Mouse (Mus musculus) T-helper 1 cell (primary cell): ENCODE measurements at regions not wholly inside any gene's neighbourhood (a gene's known extent, or its start where the extent isn't known, plus 50 kb on each side); places are given as distances from the start of the nearest gene placed in this dataset.

Source experiments
- in situ Hi-C: fragments of 300-600 bp; cut with MboI, MseI; formaldehyde crosslinking; loops from one replicate; pipeline ENCODE4 v1.15.1; 2025; ENCODE audit warnings: high pct_unique_total_duplicates

DNA sequence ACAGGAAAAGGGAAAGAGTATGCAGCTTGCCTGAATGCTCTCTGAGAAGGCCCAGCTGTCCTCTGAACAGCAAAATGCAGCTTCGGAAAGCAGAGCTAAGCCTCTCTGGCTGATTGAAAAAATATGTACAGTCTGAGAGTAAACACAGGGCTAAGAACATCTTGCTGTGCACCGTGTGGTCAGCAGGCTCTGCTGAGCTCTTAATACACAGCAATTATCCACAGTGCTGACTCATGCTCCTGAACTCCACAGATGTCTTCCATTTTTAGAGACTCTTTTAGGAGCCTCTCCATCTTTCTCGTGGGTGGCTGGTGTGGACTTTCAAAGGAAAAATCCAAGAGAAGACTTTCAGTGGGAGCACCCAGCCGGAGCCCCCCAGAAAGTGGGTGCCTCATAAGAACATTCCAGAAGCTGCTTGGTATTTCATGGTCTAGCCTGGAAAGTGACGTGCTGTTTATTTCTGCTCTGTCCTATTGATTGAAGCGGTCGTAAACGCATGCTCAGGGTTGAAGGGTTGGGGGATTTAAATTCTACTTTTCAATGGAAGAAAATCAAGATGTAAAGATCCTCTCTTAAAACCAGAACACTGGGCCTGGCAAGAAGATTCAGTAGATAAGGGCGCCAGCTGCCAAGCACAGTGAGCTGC lies 209.5 kb downstream of the Mreg start:
- in situ Hi-C loops = no loop called here

GRCm38 (mm10) chr1:72000741-72001140 lies 211.4 kb downstream of the Mreg start:
- in situ Hi-C loops = no loop called here

DNA sequence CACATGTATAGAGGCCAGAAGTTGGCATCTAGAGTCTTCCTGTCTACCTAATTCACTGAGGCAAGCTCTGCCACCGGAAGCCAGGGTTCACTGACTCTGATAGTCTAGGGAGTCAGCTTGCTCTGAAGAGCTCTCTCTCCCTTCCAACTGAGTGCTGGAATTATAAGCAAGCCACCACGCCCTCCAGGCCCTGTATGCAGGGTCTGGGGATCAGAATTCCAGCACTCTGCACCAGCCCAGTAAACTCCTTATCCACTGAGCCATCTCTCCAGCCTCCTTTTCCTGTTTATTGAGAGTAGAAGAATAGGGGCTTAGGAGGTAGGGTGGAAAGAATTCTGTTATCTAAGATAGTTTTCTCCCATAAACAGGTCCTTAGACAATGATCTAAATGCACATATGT lies 215.3 kb downstream of the Mreg start:
- in situ Hi-C loops = no loop called here

GRCm38 (mm10) chr1:71996234-71996619 lies 215.9 kb downstream of the Mreg start:
- in situ Hi-C loops = no loop called here

GRCm38 (mm10) chr1:71995573-71996233 lies 216.4 kb downstream of the Mreg start:
- in situ Hi-C loops = no loop called here

DNA sequence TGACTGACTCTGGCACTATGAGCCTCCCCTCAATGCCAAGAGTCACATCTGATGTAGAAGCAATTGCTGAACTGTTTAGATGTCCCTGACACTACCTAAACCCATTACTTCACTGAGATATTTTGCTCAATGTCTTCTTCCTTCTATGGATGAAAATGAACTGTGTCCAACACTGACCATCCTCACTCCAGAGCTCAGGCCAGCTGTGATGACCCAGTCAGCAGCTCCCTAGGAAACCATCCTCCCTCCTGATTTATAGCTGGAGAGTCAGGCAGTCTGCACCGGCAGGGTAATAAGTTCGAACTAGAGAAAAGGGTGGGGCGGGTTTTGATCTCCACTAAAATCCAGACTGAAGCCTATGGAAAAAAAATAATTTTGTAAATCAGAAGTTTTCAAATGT lies 221.2 kb downstream of the Mreg start:
- in situ Hi-C loops = no loop called here

DNA sequence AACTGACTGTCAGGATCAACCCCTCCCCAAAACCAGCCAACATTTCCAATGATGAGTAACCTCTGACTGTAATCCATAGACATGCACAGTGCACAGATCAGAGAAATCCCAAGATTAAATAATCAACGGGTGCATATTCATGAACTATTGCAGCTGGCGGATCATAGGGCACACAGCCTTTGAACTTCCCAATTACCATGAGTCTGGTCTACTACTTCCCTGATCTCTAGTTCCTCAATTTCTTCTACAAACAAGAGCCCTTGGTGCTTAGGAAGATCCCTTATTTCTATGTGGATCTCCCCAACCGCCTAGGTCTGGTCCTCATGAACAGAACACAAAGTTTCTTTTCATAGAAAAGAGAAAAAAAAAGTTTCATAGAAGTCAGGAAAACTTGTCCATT lies 224.0 kb downstream of the Mreg start:
- in situ Hi-C loops = no loop called here

- in situ Hi-C loops = no loop called here
Measured at GRCm38 (mm10) chr1:71986047-71986446, 226.1 kb downstream of the Mreg start.

- in situ Hi-C loops = no loop called here
Measured at GRCm38 (mm10) chr1:71983786-71984185, 228.3 kb downstream of the Mreg start.

GRCm38 (mm10) chr1:71982423-71983262 lies 229.5 kb downstream of the Mreg start:
- in situ Hi-C loops = no loop called here

DNA sequence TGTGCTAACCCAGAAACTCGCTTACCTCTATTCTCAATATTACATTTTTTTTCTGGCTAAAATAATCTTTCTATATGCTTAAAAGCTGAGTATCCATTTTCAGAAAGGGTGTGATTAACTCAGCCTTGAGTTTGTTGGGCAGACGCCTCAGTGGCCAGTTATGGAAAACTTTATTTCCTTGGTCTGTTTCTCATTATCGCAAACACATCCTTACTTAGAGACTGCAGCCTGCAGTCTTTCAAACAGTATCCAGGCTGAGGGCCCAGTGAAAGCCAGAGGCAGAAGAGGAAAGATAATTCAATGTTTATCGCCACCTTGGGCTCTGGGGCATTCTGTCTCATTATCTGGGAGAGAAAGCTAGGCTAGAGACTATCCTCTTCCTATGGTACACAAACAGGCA lies 231.5 kb downstream of the Mreg start:
- in situ Hi-C loops = no loop called here

DNA sequence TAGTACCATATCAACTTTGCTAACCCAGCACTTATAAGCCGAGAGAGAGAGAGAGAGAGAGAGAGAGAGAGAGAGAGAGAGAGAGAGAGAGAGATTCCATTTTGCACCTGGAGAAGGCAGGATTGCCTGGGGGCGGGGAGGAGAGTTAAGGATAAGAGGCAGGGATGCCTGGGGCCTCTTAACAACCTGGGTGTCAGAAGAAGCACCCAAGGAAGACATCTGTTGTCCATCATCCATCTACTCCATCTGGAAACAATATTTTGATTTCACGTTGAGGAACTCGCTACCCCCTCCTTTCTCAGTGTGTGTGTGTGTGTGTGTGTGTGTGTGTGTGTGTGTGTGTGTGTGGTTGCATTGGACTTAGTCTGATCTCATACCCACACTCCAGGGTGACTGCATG lies 232.8 kb downstream of the Mreg start:
- in situ Hi-C loops = no loop called here

DNA sequence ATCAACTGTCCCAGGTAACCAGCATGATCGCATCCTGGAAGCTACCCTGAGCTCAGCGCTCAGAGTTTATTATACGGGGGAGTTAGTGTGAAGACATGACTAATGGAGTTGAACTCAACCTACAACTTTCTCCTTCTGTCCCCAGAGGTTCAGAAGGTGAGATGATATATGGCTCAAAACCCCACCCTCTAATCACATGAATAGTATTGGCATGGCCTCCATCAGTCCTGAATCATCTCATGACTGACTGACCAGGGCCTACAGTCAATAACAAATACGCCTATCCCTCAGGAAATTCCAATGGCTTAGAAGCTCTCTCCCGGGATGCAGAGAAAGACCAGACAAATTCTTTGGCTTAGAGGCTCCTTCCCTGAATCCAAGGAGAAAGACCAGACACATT lies 234.7 kb downstream of the Mreg start:
- in situ Hi-C loops = no loop called here

GRCm38 (mm10) chr1:71974715-71975114 lies 237.4 kb downstream of the Mreg start:
- in situ Hi-C loops = no loop called here

- in situ Hi-C loops = no loop called here
Measured at GRCm38 (mm10) chr1:71971943-71972342, 240.2 kb downstream of the Mreg start.

- in situ Hi-C loops = no loop called here
Measured at GRCm38 (mm10) chr1:71970771-71971170, 241.3 kb downstream of the Mreg start.

- in situ Hi-C loops = no loop called here
Measured at GRCm38 (mm10) chr1:71967574-71968104, 244.5 kb downstream of the Mreg start.

- in situ Hi-C loops = no loop called here
Measured at GRCm38 (mm10) chr1:71964450-71965126, 247.5 kb downstream of the Mreg start.

DNA sequence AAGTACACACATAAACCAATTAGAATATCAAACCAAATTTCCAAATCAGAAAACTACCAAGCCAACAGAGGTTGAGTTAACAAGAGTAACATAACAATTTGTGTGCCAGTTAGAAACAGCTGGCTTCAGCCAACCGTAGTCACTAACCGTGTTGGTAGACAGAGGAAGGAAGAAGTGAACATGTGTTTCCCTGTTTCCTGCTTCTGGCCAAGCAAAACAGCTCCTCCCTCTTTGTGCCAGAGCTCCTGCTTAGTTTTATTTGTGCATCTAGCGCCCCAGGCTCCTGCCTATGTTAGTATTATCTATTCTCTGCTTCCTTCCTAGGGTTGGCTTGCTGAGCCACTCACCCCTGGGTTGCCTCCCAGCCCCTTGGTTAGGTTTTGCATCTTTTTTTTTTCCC lies 255.2 kb downstream of the Mreg start:
- in situ Hi-C loops = no loop called here

- in situ Hi-C loops = no loop called here
Measured at GRCm38 (mm10) chr1:71955331-71955730, 256.8 kb downstream of the Mreg start.

- in situ Hi-C loops = no loop called here
Measured at GRCm38 (mm10) chr1:71953292-71953691, 258.8 kb downstream of the Mreg start.

DNA sequence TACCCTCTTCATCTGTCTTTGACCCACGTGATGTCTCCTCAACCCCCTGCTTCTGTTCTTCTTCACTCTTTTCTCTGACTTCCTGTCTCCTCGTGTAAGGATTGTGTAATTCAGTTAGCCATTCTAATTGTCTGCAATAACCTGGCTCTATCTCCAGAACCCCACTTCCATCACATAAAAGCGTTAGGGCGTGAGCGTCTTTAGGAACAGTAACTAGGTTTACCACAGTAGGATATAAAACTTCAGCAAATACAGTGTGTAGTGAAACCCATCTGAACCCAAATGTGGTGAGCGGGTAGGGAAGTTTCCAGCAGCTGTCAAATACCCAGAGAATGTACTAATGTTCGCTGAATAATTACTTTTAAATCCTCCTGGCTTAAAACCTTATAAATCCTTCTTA lies 262.6 kb downstream of the Mreg start:
- in situ Hi-C loops = no loop called here
